Mouse (Mus musculus) bone marrow macrophage, adult 2 months (primary cell): ENCODE data around the gene Prkca.

Source experiments
- CTCF ChIP-seq: IDR thresholded peaks from 2 replicates; pipeline ENCODE4 v1.5.1; 2012; ENCODE audit warnings: low read depth, mild to moderate bottlenecking, low read length, moderate library complexity
- POLR2A ChIP-seq: IDR thresholded peaks from 2 replicates; pipeline ENCODE4 v1.6.1; 2012; ENCODE audit warnings: mild to moderate bottlenecking, low read depth, low read length, borderline replicate concordance

DNA sequence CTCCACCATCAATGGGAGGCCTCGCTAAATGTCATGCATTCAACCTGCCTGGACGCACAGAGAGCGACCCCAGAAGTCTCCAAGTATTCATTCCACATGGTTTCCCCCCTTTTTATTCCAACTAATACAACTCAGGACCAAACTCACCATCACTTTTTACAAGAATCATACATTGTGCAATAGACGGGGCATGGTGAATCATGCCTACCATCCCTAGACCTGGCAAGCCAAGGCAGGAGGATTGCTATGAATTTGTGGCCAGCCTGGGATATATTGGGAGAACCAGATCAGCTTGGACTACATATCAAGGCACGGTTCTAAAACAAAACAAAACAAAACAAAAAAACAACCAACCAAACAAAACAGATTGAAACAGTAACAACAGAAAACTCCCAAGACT lies 19.2 kb upstream of the Prkca start:
- TF ChIP-seq CTCF: no peak
- TF ChIP-seq POLR2A: no peak
